Mouse (Mus musculus): Measurements from ENCODE around the gene Pigyl.

GRCm38 (mm10) chr9:22164711-22165668 lies 8.3 kb downstream of the Pigyl start:
- TF ChIP-seq CTCF (IDR thresholded peaks at IDR 0.05; ENCODE audit: low read depth, low read length) (no peak), GATA1 (IDR thresholded peaks at IDR 0.05; ENCODE audit: borderline replicate concordance, low read length) (no peak)

All from G1E (cell line).